Mouse (Mus musculus) spleen, adult 2 months (tissue): Measurements from ENCODE around the gene Tnpo2.

ENCODE experiments used
- CTCF ChIP-seq: fragments of 200-500 bp; IDR thresholded peaks from 2 replicates; pipeline ENCODE4 v1.5.1; 2011; ENCODE audit warnings: mild to moderate bottlenecking, inconsistent platforms; ENCODE audit not compliant: insufficient read depth, insufficient read length, insufficient replicate concordance; ENCODE audit errors: extremely low read depth
- POLR2A ChIP-seq: fragments of 200-500 bp; IDR thresholded peaks from 2 replicates; pipeline ENCODE4 v1.6.1; 2011; ENCODE audit warnings: low read depth, low read length, inconsistent platforms

DNA sequence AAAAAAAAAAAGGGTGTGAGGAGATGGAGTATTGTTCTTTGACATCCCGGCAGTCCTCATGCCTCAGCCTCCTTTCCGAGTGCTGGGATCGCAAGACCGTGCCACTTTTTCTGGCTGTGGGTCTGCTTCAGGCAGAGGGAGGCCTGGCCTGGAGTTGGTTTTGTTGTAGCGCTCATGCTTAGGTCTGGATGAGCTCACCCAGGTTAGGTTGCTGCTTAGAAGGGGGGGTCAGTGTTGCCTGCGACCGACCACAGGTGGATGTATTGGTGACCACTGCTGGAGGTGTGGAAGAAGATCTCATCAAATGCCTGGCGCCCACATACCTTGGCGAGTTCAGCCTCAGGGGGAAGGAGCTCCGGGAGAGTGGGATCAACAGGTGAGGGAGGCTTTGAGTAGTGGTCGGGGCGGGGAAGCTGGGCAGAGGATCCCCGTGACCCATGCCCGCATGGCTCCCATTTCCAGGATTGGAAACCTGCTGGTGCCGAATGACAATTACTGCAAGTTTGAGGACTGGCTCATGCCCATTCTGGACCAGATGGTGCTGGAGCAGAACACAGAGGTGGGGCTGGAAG lies 36.4 kb downstream of the Tnpo2 start:
- TF ChIP-seq CTCF, result no peak
- no peak for TF ChIP-seq POLR2A
